In the genomic region with DNA sequence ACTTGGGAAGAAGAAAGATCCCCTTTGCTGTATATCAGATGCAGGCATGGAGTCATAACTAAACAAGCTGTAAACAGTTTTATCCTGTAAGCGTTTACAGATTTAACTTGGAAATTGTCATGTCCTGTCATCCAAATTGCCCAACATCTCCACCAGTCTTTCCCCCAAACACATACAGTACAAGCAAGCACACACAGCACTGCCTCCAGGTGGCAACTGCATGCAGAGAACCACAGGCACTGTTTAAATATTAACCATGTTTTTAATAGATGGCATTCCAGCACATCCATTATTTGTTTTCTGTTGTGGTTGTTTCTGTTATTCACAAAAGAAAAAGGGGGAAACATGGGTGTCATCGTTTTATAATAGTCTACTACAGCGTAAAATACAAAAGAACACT, we compare ENCODE assay signal across 22 mouse cellular contexts. TPM values are rescaled to one million over a fixed set of nuclear protein-coding genes. Genes with fewer than 3 reads are reported as not detected.
DNase-seq lines count a peak whose midpoint lies in the region; ATAC-seq and TF ChIP-seq lines count a peak whose summit lies in the region.
"Had no signal": no experiment of that assay in that cellular context is flagged by ENCODE, and none has a peak within 500 bp of the region (broad histone marks: within the 10 kb centered on the region; RNA-seq: fewer than 3 reads in every experiment).

No protein-coding gene starts in this region.

- H3K4me3 ChIP-seq in layer of hippocampus, adult 2 months, result peak overlapping the region; percentile 66
- no peak overlapping the region for H3K4me3 ChIP-seq in neural tube, embryonic 13.5 days
- 0 out of 2 replicates have a peak overlapping the region, but pooled peaks have one; percentile 7 for H3K4me3 ChIP-seq in neural tube, embryonic 14.5 days (ENCODE audit: low read depth, low read length)
- no peak overlapping the region for H3K4me3 ChIP-seq in limb, embryonic 10.5 days
- H3K4me3 ChIP-seq: kidney, embryonic 15.5 days; limb, embryonic 12.5 days; liver, embryonic 12.5 days; midbrain, embryonic 12.5 days; stomach, embryonic 15.5 days had no signal

- no peak for ATAC-seq in neural tube, embryonic 13.5 days (ENCODE audit: low read depth)
- no peak for ATAC-seq in neural tube, embryonic 14.5 days (ENCODE audit: low read depth)
- ATAC-seq: forebrain, embryonic 15.5 days; intestine, postnatal 0 days; liver, embryonic 12.5 days had no signal

- peak; percentile 72 for TF ChIP-seq CTCF in layer of hippocampus, adult 2 months (conservative IDR thresholded peaks at IDR 0.05)
- peak; percentile 18; the same call in 1 of the 2 replicates for TF ChIP-seq CTCF in brain, embryonic 14.5 days (IDR thresholded peaks at IDR 0.05; ENCODE audit: borderline replicate concordance, extremely low read depth, insufficient read depth, insufficient read length)

- no peaks in the 10 kb centered on the region for H3K9me3 ChIP-seq in neural tube, embryonic 13.5 days
- no peaks in the 10 kb centered on the region for H3K9me3 ChIP-seq in neural tube, embryonic 14.5 days (ENCODE audit: control insufficient read depth, low read length)
- H3K9me3 ChIP-seq in limb, embryonic 10.5 days (replicated peaks), result no peaks in the 10 kb centered on the region
- H3K9me3 ChIP-seq: forebrain, embryonic 15.5 days; kidney, embryonic 15.5 days; limb, embryonic 12.5 days; liver, embryonic 12.5 days; midbrain, embryonic 12.5 days; stomach, embryonic 15.5 days had no signal

- no peaks in the 10 kb centered on the region for H3K36me3 ChIP-seq in neural tube, embryonic 13.5 days
- H3K36me3 ChIP-seq in neural tube, embryonic 14.5 days (ENCODE audit: control insufficient read depth, insufficient read depth, low read length), result no peaks in the 10 kb centered on the region
- no peaks in the 10 kb centered on the region for H3K36me3 ChIP-seq in limb, embryonic 10.5 days
- H3K36me3 ChIP-seq: forebrain, embryonic 15.5 days; kidney, embryonic 15.5 days; limb, embryonic 12.5 days; liver, embryonic 12.5 days; midbrain, embryonic 12.5 days; stomach, embryonic 15.5 days had no signal

- peak; percentile 7 to 40 for DNase-seq in layer of hippocampus, adult 2 months (ENCODE audit: low spot score in 2 of 2)
- DNase-seq in layer of hippocampus, adult 8-10 months (ENCODE audit: low spot score in 2 of 2), result no peak
- no peak for DNase-seq in neural tube, embryonic 10.5 days (ENCODE audit: extremely low spot score, low spot score)
- DNase-seq in brain, embryonic 14.5 days (ENCODE audit: low read depth), result peak; percentile 33
- DNase-seq in kidney, postnatal 4 days, result no peak
- no peak for DNase-seq in limb, embryonic 10.5 days (ENCODE audit: low spot score)
- DNase-seq: adrenal gland, adult 8-10 months; cerebellum, adult 9-11 months; gastrocnemius, postnatal 36 days; lung, postnatal 4 days; thymus, adult 18-20 months had no signal

- peaks cover 49% of the 10 kb centered on the region for H3K27me3 ChIP-seq in neural tube, embryonic 13.5 days
- peaks cover 8% of the 10 kb centered on the region; the same call in 1 of the 2 replicates for H3K27me3 ChIP-seq in neural tube, embryonic 14.5 days (ENCODE audit: control insufficient read depth, insufficient read depth, low read length)
- peaks cover 43% of the 10 kb centered on the region for H3K27me3 ChIP-seq in limb, embryonic 10.5 days (ENCODE audit: low read depth, poor library complexity, severe bottlenecking)

- peak overlapping the region; percentile 91 for H3K4me2 ChIP-seq in neural tube, embryonic 13.5 days
- peak overlapping the region; percentile 27; the same call in 1 of the 2 replicates for H3K4me2 ChIP-seq in neural tube, embryonic 14.5 days (ENCODE audit: low read depth, low read length)
- H3K4me2 ChIP-seq: forebrain, embryonic 15.5 days; kidney, embryonic 15.5 days; limb, embryonic 12.5 days; liver, embryonic 12.5 days; lung, embryonic 14.5 days; midbrain, embryonic 12.5 days; stomach, embryonic 15.5 days had no signal

- TF ChIP-seq POLR2A in brain, embryonic 14.5 days (IDR thresholded peaks at IDR 0.05; ENCODE audit: borderline replicate concordance, extremely low read depth, insufficient read depth, insufficient read length, poor library complexity, severe bottlenecking), result no peak

- H3K9ac ChIP-seq in neural tube, embryonic 13.5 days, result no peak overlapping the region
- H3K9ac ChIP-seq in neural tube, embryonic 14.5 days (replicated peaks; ENCODE audit: low read depth, low read length), result no peak overlapping the region
- H3K9ac ChIP-seq: forebrain, embryonic 15.5 days; kidney, embryonic 15.5 days; limb, embryonic 12.5 days; liver, embryonic 12.5 days; lung, embryonic 14.5 days; midbrain, embryonic 12.5 days; stomach, embryonic 15.5 days had no signal

- H3K4me1 ChIP-seq in neural tube, embryonic 13.5 days (replicated peaks), result peaks cover 26% of the 10 kb centered on the region
- H3K4me1 ChIP-seq in neural tube, embryonic 14.5 days (ENCODE audit: control insufficient read depth, insufficient read depth, low read length), result peaks cover 15% of the 10 kb centered on the region
- H3K4me1 ChIP-seq in limb, embryonic 10.5 days, result peaks cover 21% of the 10 kb centered on the region
- H3K4me1 ChIP-seq: liver, embryonic 12.5 days had no signal

- H3K27ac ChIP-seq in layer of hippocampus, adult 2 months, result peak overlapping the region; percentile 98
- H3K27ac ChIP-seq in neural tube, embryonic 13.5 days (replicated peaks), result no peak overlapping the region
- H3K27ac ChIP-seq in neural tube, embryonic 14.5 days (ENCODE audit: low read depth, low read length), result no peak overlapping the region
- H3K27ac ChIP-seq in limb, embryonic 10.5 days, result no peak overlapping the region
- H3K27ac ChIP-seq: forebrain, embryonic 15.5 days; kidney, embryonic 15.5 days; limb, embryonic 12.5 days; liver, embryonic 12.5 days; midbrain, embryonic 12.5 days; stomach, embryonic 15.5 days had no signal

- WGBS in neural tube, embryonic 13.5 days, result 64% methylated on average over 3 of the region's 3 CpGs
- WGBS in neural tube, embryonic 14.5 days, result 62% methylated on average over 3 of the region's 3 CpGs
- 69% methylated on average over 3 of the region's 3 CpGs for WGBS in limb, embryonic 10.5 days

RNA-seq across cellular contexts. Expression of gene AI593442, which starts 3.6 kb away (rescaled TPM):
- 100 to 1,000 TPM; 123 TPM for total RNA-seq in layer of hippocampus, adult 2 months (2021)
- total RNA-seq in layer of hippocampus, adult 8-10 months (2022), result 100 to 1,000 TPM; 110 to 120 (median 117) TPM
- polyA plus RNA-seq in neural tube, embryonic 13.5 days (2015; fragmentation: Nextera tagmentation; extraction: Ambion mirVana), result 32.3 and 36.0 TPM in 2 replicates
- polyA plus RNA-seq in brain, embryonic 14.5 days (2012; rRNA removed), result 8.9 and 15.0 TPM in 2 replicates
- polyA plus RNA-seq in neural tube, embryonic 14.5 days (2014; fragmentation: Nextera tagmentation; extraction: Ambion mirVana), result 69.3 and 94.9 TPM in 2 replicates
- polyA plus RNA-seq in limb, embryonic 10.5 days (2016; fragmentation: Nextera tagmentation; extraction: Ambion mirVana), result 0.11 TPM in 1 of 2 replicates, not detected in the other
- total RNA-seq: hematopoietic stem cell, adult 5-6 weeks had no signal
- polyA plus RNA-seq: liver, embryonic 12.5 days had no signal

Comparison
In these comparisons a context has a peak if more than half of its experiments do, and no peak if none do; other contexts are left out.
1. DNase-seq: peak in layer of hippocampus, adult 2 months (2 of 2) and brain, embryonic 14.5 days (single experiment); none in layer of hippocampus, adult 8-10 months (0 of 2), neural tube, embryonic 10.5 days (single experiment), kidney, postnatal 4 days (0 of 2) and limb, embryonic 10.5 days (single experiment).
2. H3K4me3 ChIP-seq: peak in layer of hippocampus, adult 2 months (single experiment) and neural tube, embryonic 14.5 days (single experiment); none in neural tube, embryonic 13.5 days (single experiment) and limb, embryonic 10.5 days (single experiment).